Mouse (Mus musculus) heart, postnatal 36 days (tissue): ENCODE measurements around the gene Capn1. TPM values are rescaled to one million over a fixed set of nuclear protein-coding genes. Genes with fewer than 3 reads are reported as not detected.

Source experiments
- DNase-seq, 2 experiments: peaks; one replicate each; pipeline ENCODE4 v3.0.0; 2021 to 2022
- intact Hi-C: fragments of 180-260 bp; cut with DNase I; formaldehyde crosslinking; loops from one replicate; pipeline ENCODE4 v1.15.1; 2025
- total RNA-seq, 2 experiments: library from RNA; stranded (reverse); gene quantifications; 2 replicates each; pipeline ENCODE4 v1.2.3; 2021

The Capn1 gene
- total RNA-seq, 2 experiments from 2014 or later = 34.7 to 35.2 TPM

- intact Hi-C loops = loop anchor here (10.0 kb wide), 1 partner anchor 440 kb away; no protein-coding TSS in a partner anchor
- no peak for DNase-seq
Observed at GRCm38 (mm10) chr19:5994711-5995110, 21.0 kb downstream of the Capn1 start.

- no peak for DNase-seq
- intact Hi-C loops = loop anchor here (10.0 kb wide), 1 partner anchor 437 kb away; no protein-coding TSS in a partner anchor
Observed at GRCm38 (mm10) chr19:5992012-5992411, 23.7 kb downstream of the Capn1 start.

- no peak for DNase-seq
- intact Hi-C loops = loop anchor here (10.0 kb wide), 1 partner anchor 437 kb away; no protein-coding TSS in a partner anchor
Observed at GRCm38 (mm10) chr19:5991467-5991866, 24.2 kb downstream of the Capn1 start.

GRCm38 (mm10) chr19:5990921-5991320 lies 24.8 kb downstream of the Capn1 start:
- no peak for DNase-seq
- intact Hi-C loops = loop anchor here (10.0 kb wide), 1 partner anchor 436 kb away; no protein-coding TSS in a partner anchor

- intact Hi-C loops = loop anchor here (10.0 kb wide), 1 partner anchor 435 kb away; no protein-coding TSS in a partner anchor
- no peak for DNase-seq
Observed at GRCm38 (mm10) chr19:5990033-5990432, 25.7 kb downstream of the Capn1 start.

GRCm38 (mm10) chr19:5989585-5989984 lies 26.1 kb downstream of the Capn1 start:
- intact Hi-C loops = no loop called here
- no peak for DNase-seq

GRCm38 (mm10) chr19:5988815-5989452 lies 26.8 kb downstream of the Capn1 start:
- DNase-seq = peak; percentile 31 to 58
- intact Hi-C loops = no loop called here

GRCm38 (mm10) chr19:5988027-5988814 lies 27.5 kb downstream of the Capn1 start:
- DNase-seq = no peak
- intact Hi-C loops = no loop called here

- intact Hi-C loops = no loop called here
- no peak for DNase-seq
Observed at GRCm38 (mm10) chr19:5986043-5986442, 29.7 kb downstream of the Capn1 start, which contains the start of gene Slc22a20. Slc22a20 (minus strand) TSS chr19:5986143.

GRCm38 (mm10) chr19:5980477-5980876 lies 35.2 kb downstream of the Capn1 start:
- intact Hi-C loops = no loop called here

GRCm38 (mm10) chr19:5977717-5978116 lies 38.0 kb downstream of the Capn1 start:
- intact Hi-C loops = no loop called here
- peak in 1 of 2 experiments; percentile 20 for DNase-seq

More at GRCm38 (mm10) chr19:5980477-5980876, 35.2 kb downstream of the Capn1 start:
- no peak for DNase-seq

- intact Hi-C loops = no loop called here
- no peak for DNase-seq
Observed at GRCm38 (mm10) chr19:5975676-5976075, 40.0 kb downstream of the Capn1 start.

GRCm38 (mm10) chr19:5975112-5975511 lies 40.6 kb downstream of the Capn1 start:
- DNase-seq = no peak
- intact Hi-C loops = no loop called here

- intact Hi-C loops = loop anchor here (5.0 kb wide), 2 partner anchors 75 to 365 kb away; partner anchors contain the start of gene Men1
- DNase-seq = no peak
Observed at GRCm38 (mm10) chr19:5967664-5968063, 48.0 kb downstream of the Capn1 start.

GRCm38 (mm10) chr19:5966786-5967185 lies 48.9 kb downstream of the Capn1 start:
- DNase-seq = no peak
- intact Hi-C loops = loop anchor here (5.0 kb wide), 2 partner anchors 76 to 366 kb away; partner anchors contain the start of gene Men1

GRCm38 (mm10) chr19:5965910-5966309 lies 49.8 kb downstream of the Capn1 start:
- DNase-seq = no peak
- intact Hi-C loops = loop anchor here (1.0 to 5.0 kb wide), 4 partner anchors 52 to 366 kb away; partner anchors contain the start of gene Men1

GRCm38 (mm10) chr19:5965280-5965679 lies 50.4 kb downstream of the Capn1 start:
- intact Hi-C loops = loop anchor here (1.0 to 5.0 kb wide), 4 partner anchors 53 to 367 kb away; partner anchors contain the start of gene Men1
- DNase-seq = peak; percentile 70 to 81

GRCm38 (mm10) chr19:5964804-5965203 lies 50.9 kb downstream of the Capn1 start:
- no peak for DNase-seq
- intact Hi-C loops = loop anchor here (1.0 to 5.0 kb wide), 4 partner anchors 53 to 367 kb away; partner anchors contain the start of gene Men1

GRCm38 (mm10) chr19:5963883-5964562 lies 51.7 kb downstream of the Capn1 start, which contains the start of gene Pola2:
Pola2 (minus strand) TSS chr19:5964202.
- intact Hi-C loops = loop anchor here (2.0 kb wide), 1 partner anchor 163 kb away; no protein-coding TSS in a partner anchor
- peak; percentile 90 to 93 for DNase-seq

- no peak for DNase-seq
- intact Hi-C loops = no loop called here
Observed at GRCm38 (mm10) chr19:5962651-5963050, 53.0 kb downstream of the Capn1 start.
